Mouse (Mus musculus) cortical plate, adult 2 months (tissue): ENCODE results near the gene Pxmp2. TPM values are rescaled to one million over a fixed set of nuclear protein-coding genes. Genes with fewer than 3 reads are reported as not detected.
A peak's percentile ranks its signal among the peaks of the same experiment; 100 is the strongest.

Experiments used
- H3K27ac ChIP-seq: fragments of 200-500 bp; 2 replicates; pipeline ENCODE4 v1.5.1; 2012; ENCODE audit warnings: low read length, control low read depth, inconsistent platforms; ENCODE audit not compliant: insufficient read depth
- H3K4me1 ChIP-seq: fragments of 200-500 bp; 2 replicates; pipeline ENCODE4 v1.6.1; 2011; ENCODE audit warnings: low read length; ENCODE audit not compliant: control insufficient read depth, insufficient read depth
- H3K4me3 ChIP-seq: fragments of 200-500 bp; 2 replicates; pipeline ENCODE4 v1.5.1; 2011; ENCODE audit warnings: mild to moderate bottlenecking, low read length, control low read depth; ENCODE audit not compliant: insufficient read depth
- CTCF ChIP-seq: fragments of 200-500 bp; IDR thresholded peaks from 2 replicates; pipeline ENCODE4 v1.5.1; 2011; ENCODE audit warnings: mild to moderate bottlenecking, control low read depth, low read length; ENCODE audit not compliant: insufficient read depth; ENCODE audit errors: extremely low read depth
- POLR2A ChIP-seq: fragments of 200-500 bp; IDR thresholded peaks from 2 replicates; pipeline ENCODE4 v1.6.1; 2011; ENCODE audit warnings: mild to moderate bottlenecking, low read length, control low read depth; ENCODE audit not compliant: insufficient read depth; ENCODE audit errors: extremely low read depth
- polyA plus RNA-seq: library from polyadenylated mRNA; depleted of rRNA; stranded (reverse); fragments of >200 nt; gene quantifications from 2 replicates; pipeline ENCODE4 v1.2.3, GENCODE M21; 2012; rRNA removed

Pxmp2 gene
- polyA plus RNA-seq, 1 experiment = 11.4 TPM

DNA sequence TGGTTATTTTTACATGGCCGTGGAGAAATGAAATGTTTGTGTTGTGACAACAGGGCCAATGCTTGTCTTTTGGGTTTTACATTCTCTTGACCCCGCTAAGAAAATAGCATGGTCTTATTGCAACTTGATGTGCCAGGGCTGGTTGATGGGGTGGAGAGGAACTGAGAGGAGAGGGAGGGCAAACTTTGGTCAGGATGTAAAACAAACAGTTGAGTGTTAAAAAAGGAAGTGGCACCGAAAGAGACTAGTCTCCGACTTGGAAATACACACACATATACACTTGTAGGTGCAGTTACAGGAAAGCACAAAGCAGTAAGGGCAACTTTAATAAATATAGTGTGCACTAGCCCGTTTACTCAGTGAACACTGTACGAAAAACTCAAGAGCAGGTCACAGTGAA, 53.6 kb downstream of the Pxmp2 start:
- no peak overlapping the region for H3K27ac ChIP-seq
- H3K4me1 ChIP-seq = peaks cover 3% of the 10 kb centered on the region; the same call in 1 of the 2 replicates
- 0 out of 2 replicates have a peak overlapping the region, but pooled peaks have one; percentile 4 for H3K4me3 ChIP-seq
- TF ChIP-seq CTCF (no peak), POLR2A (no peak)

DNA sequence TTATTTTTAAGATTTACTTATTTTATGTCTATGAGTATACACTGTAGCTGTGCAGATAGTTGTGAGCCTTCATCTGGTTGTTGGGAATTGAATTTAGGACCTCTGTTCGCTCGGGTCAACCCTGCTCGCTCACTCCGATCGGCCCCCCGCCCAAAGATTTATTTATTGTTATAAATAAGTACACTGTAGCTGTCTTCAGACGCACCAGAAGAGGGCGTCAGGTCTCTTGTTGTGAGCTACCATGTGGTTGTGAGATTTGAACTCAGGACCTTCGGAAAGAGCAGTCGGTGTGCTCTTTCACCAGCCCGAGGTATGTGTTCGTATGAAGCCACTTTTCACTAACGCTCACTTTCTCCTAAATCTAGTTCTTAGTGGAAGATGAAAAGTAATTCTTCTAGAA, 54.3 kb downstream of the Pxmp2 start:
- Histone ChIP-seq H3K4me3 (peak overlapping the region; percentile 57; the same call in 1 of the 2 replicates), H3K27ac (no peak overlapping the region), H3K4me1 (peaks cover 3% of the 10 kb centered on the region; the same call in 1 of the 2 replicates)
- no peak for TF ChIP-seq CTCF
- no peak for TF ChIP-seq POLR2A

DNA sequence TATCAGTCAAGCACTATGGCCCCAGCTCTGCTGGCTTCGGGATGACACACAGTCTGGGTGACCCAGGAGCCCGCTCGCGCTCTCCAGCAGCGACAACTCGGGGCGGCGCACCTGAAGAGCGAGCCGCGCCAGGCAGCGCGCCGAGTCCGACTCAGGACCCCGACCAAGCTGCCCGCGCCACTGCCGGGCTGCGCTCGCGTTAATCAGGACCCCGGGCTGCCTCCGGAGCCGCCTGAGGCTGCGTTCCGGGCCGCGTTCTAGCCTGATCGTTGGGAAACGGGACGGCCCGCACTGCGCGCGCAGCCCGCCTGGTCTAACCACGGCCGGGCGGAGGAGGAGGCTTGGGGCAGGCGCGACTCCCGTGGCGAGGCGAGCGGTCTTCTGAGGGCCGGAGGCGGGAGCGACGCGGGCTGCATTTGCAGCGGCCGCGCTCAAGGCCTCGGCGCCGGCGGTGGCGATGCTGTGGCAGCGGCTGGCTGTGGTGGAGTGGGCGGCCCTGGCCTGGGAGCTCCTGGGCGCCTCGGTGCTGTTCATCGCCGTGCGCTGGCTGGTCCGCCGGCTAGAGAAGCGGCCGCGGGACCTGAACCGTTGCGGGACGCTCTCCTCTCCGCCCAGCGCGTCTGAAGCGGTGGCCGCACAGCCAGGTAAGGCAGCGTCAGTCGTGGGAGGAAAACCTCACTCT, 55.1 kb downstream of the Pxmp2 start, which contains the start of gene Ankle2:
Ankle2 (plus strand) TSS at position 225 of the 682 bp plus-strand sequence.
- Histone ChIP-seq H3K27ac (peak within 1 kb of the TSS; percentile 84), H3K4me1 (peaks cover 3% of the 10 kb centered on the region; the same call in 1 of the 2 replicates), H3K4me3 (peak within 1 kb of the TSS; percentile 57)
- TF ChIP-seq CTCF = no peak
- peak; percentile 72 for TF ChIP-seq POLR2A

DNA sequence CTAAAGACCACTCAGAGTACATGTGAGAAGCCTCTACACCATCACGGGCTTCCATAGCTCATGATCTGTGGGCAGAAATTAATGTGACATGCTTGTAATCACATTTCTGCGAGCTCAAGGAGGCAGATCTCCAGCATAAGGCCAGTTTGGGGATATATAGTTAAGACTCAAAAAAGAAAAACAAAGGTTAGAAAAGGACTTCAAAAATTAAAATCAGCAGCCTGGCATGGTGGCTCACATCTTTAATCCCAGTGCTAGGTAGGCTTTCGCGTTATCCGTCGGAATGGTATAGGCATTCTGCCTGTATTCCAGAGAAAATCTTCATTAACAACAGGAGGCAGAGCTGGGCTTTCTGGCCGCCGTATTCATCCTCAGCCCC, 55.6 kb downstream of the Pxmp2 start:
- Histone ChIP-seq H3K27ac (peak overlapping the region; percentile 58; the same call in 1 of the 2 replicates), H3K4me1 (peaks cover 3% of the 10 kb centered on the region; the same call in 1 of the 2 replicates), H3K4me3 (peak overlapping the region; percentile 57)
- no peak for TF ChIP-seq CTCF
- TF ChIP-seq POLR2A = no peak

DNA sequence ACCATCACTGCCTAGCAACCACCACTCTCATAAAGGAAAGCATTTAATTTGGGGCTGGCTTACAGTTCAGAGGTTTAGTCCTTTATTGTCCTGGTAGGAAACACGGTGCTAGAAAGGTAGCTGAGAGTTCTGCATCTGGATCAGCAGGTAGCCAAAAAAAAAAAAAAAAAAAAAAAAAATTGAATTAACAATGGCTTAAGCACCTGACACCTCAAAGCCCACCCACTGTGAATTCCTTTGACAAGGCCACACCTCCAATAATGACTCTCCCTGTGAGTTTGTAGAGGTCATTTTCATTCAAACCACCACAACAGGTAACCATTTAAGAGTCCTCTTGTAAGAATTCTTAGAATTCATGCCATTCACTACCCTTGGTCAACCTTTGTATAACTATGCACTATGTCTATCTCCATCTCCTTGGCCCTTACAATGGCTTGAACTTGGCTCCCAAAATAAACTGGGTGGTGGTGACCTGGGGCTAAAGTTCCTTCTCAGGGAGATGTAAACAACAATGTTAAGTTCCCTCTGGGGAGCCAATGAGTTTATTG, 58.6 kb downstream of the Pxmp2 start:
- no peak for TF ChIP-seq CTCF
- TF ChIP-seq POLR2A = no peak

DNA sequence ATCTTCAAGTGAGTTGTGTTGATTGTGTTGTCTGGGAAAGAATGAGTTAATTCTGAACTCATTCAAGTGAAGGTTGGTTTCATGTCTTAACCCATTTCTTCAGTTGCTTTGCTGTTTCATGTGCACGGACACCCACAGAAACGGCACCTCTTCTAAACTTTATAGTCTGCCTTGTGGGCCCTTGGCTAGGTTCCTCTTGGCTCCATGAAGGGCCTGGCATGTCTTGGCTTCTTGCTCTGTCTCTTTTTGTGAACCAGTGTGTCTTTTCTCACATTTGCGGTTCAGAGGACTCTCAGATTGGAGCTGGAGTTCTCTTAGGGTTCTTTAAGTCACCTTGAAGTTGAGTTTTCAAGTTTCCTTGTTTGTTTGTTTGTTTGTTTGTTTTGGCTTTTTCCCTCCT, 60.9 kb downstream of the Pxmp2 start:
- no peaks in the 10 kb centered on the region for H3K4me1 ChIP-seq
- H3K4me3 ChIP-seq = no peak overlapping the region
- H3K27ac ChIP-seq = no peak overlapping the region
- TF ChIP-seq CTCF = no peak
- no peak for TF ChIP-seq POLR2A

More for the DNA sequence above, 58.6 kb downstream of the Pxmp2 start:
- no peak overlapping the region for H3K27ac ChIP-seq
- peaks cover 2% of the 10 kb centered on the region; the same call in 1 of the 2 replicates for H3K4me1 ChIP-seq
- no peak overlapping the region for H3K4me3 ChIP-seq

Other genes starting within 250 kb of the Pxmp2 start
- gene Gm17655, start 213.7 kb downstream of the Pxmp2 start, polyA plus RNA-seq = 1.4 and 1.7 TPM in 2 replicates
- 0.77 and 0.93 TPM in 2 replicates for gene Gm35315, start 191.8 kb downstream of the Pxmp2 start, polyA plus RNA-seq
- 18.6 and 20.3 TPM in 2 replicates for gene Plcxd1, start 186.2 kb downstream of the Pxmp2 start, polyA plus RNA-seq
- gene Gtpbp6, start 178.0 kb downstream of the Pxmp2 start, polyA plus RNA-seq = 155 and 164 TPM in 2 replicates
- gene Zfp605, start 176.1 kb downstream of the Pxmp2 start, polyA plus RNA-seq = 6.8 and 6.9 TPM in 2 replicates
- 76.7 and 93.4 TPM in 2 replicates for gene Chfr, start 150.3 kb downstream of the Pxmp2 start, polyA plus RNA-seq
- gene Golga3, start 109.5 kb downstream of the Pxmp2 start, polyA plus RNA-seq = 19.6 and 20.6 TPM in 2 replicates
- gene Ankle2, start 55.2 kb downstream of the Pxmp2 start, polyA plus RNA-seq = 16.8 and 17.5 TPM in 2 replicates
- gene Pgam5, start 16.3 kb downstream of the Pxmp2 start, polyA plus RNA-seq = 45.6 and 47.0 TPM in 2 replicates
- gene Pole, start 120 bp upstream of the Pxmp2 start, polyA plus RNA-seq = 1.6 TPM in 2 replicates
- gene P2rx2, start 57.0 kb upstream of the Pxmp2 start, polyA plus RNA-seq = 0.21 TPM in 2 replicates
- not detected in 2 replicates for gene Lrcol1, start 58.5 kb upstream of the Pxmp2 start, polyA plus RNA-seq
- gene Fbrsl1, start 162.3 kb upstream of the Pxmp2 start, polyA plus RNA-seq = 42.9 and 44.5 TPM in 2 replicates